12 mouse cellular contexts compared by ENCODE assay signal in genomic region chr2:84775665-84776064, GRCm38 (mm10). TPM values are rescaled to one million over a fixed set of nuclear protein-coding genes. Genes with fewer than 3 reads are reported as not detected.
DNase-seq lines count a peak whose midpoint lies in the region; ATAC-seq and TF ChIP-seq lines count a peak whose summit lies in the region.
"Had no signal": no experiment of that assay in that cellular context is flagged by ENCODE, and none has a peak within 500 bp of the region (broad histone marks: within the 10 kb centered on the region; RNA-seq: fewer than 3 reads in every experiment).

No protein-coding gene starts in this region.

- 59% methylated on average over 6 of the region's 6 CpGs for WGBS in lung, embryonic 14.5 days
- WGBS in stomach, embryonic 14.5 days, result 68% methylated on average over 6 of the region's 6 CpGs

- H3K36me3 ChIP-seq in lung, embryonic 14.5 days (ENCODE audit: insufficient read depth), result no peaks in the 10 kb centered on the region
- no peaks in the 10 kb centered on the region for H3K36me3 ChIP-seq in stomach, embryonic 14.5 days (ENCODE audit: control insufficient read depth, insufficient read depth, low read length)

- H3K9ac ChIP-seq in lung, embryonic 14.5 days, result no peak overlapping the region
- no peak overlapping the region for H3K9ac ChIP-seq in stomach, embryonic 14.5 days (replicated peaks; ENCODE audit: low read depth, low read length)

- TF ChIP-seq CTCF in lung, embryonic 14.5 days (IDR thresholded peaks at IDR 0.05; ENCODE audit: low read depth), result no peak

- no peak overlapping the region for H3K4me3 ChIP-seq in lung, embryonic 14.5 days (ENCODE audit: low read depth, low read length)
- no peak overlapping the region for H3K4me3 ChIP-seq in stomach, embryonic 14.5 days (ENCODE audit: low read depth, low read length)
- H3K4me3 ChIP-seq: erythroblast, embryonic 14.5 days had no signal

- peak; percentile 20 to 29 for DNase-seq in cerebellum, postnatal 14 days
- DNase-seq in cerebellum, postnatal 25 days, result no peak
- peak; percentile 60 for DNase-seq in lung, embryonic 14.5 days
- no peak for DNase-seq in lung, postnatal 25 days (ENCODE audit: low spot score)
- peak; percentile 37 to 47 for DNase-seq in heart, postnatal 14 days
- no peak for DNase-seq in urinary bladder, postnatal 10 days (ENCODE audit: low spot score)
- no peak for DNase-seq in adrenal gland, postnatal 25 days
- DNase-seq: adrenal gland, adult 8-10 months; layer of hippocampus, adult 9-11 months had no signal

- H3K9me3 ChIP-seq in lung, embryonic 14.5 days (ENCODE audit: low read depth, low read length), result no peaks in the 10 kb centered on the region
- H3K9me3 ChIP-seq in stomach, embryonic 14.5 days (ENCODE audit: control insufficient read depth, low read depth, low read length), result no peaks in the 10 kb centered on the region

- peak overlapping the region; percentile 61 for H3K4me2 ChIP-seq in lung, embryonic 14.5 days
- no peak overlapping the region for H3K4me2 ChIP-seq in stomach, embryonic 14.5 days (replicated peaks; ENCODE audit: low read depth, low read length)

- H3K27ac ChIP-seq in lung, embryonic 14.5 days (ENCODE audit: low read depth), result peak overlapping the region; percentile 86; the same call in 1 of the 2 replicates
- peak overlapping the region; percentile 57 for H3K27ac ChIP-seq in stomach, embryonic 14.5 days (ENCODE audit: low read length)

- 0 out of 2 replicates have a peak, but pooled peaks cover 5% of the 10 kb centered on the region for H3K4me1 ChIP-seq in lung, embryonic 14.5 days (ENCODE audit: insufficient read depth)
- H3K4me1 ChIP-seq in stomach, embryonic 14.5 days (ENCODE audit: control insufficient read depth, insufficient read depth, low read length), result peaks cover 10% of the 10 kb centered on the region

- intact Hi-C loops in heart, postnatal 14 days (cut with DNase I), result no loop called here

- ATAC-seq in lung, embryonic 14.5 days (ENCODE audit: insufficient read depth), result no peak
- no peak for ATAC-seq in stomach, embryonic 14.5 days (ENCODE audit: insufficient number of reproducible peaks, insufficient read depth, low FRiP score, low read depth)

- no peaks in the 10 kb centered on the region for H3K27me3 ChIP-seq in lung, embryonic 14.5 days (ENCODE audit: insufficient read depth, low read length)
- H3K27me3 ChIP-seq in stomach, embryonic 14.5 days (ENCODE audit: control insufficient read depth, insufficient read depth, low read length), result no peaks in the 10 kb centered on the region

RNA-seq across cellular contexts. Expression of gene Serping1, which starts 0.4 kb away (rescaled TPM):
- 65.4 and 70.3 TPM in 2 replicates for polyA plus RNA-seq in lung, embryonic 14.5 days (2014; fragmentation: Nextera tagmentation; extraction: Ambion mirVana)
- total RNA-seq in heart, postnatal 14 days (2021), result 10 to 100 TPM; 58.8 to 72.1 TPM
- 84.2 and 93.7 TPM in 2 replicates for polyA plus RNA-seq in stomach, embryonic 14.5 days (2014; fragmentation: Nextera tagmentation; extraction: Ambion mirVana)
- total RNA-seq in adrenal gland, postnatal 25 days (2021), result 31.8 and 33.5 TPM in 2 replicates
- total RNA-seq: monocyte, adult 5-6 weeks had no signal
- polyA plus RNA-seq: erythroblast, embryonic 14.5 days had no signal

RNA-seq across cellular contexts. Expression of gene Ube2l6, which starts 23.0 kb away (rescaled TPM):
- polyA plus RNA-seq in lung, embryonic 14.5 days (2014; fragmentation: Nextera tagmentation; extraction: Ambion mirVana), result 39.1 and 40.0 TPM in 2 replicates
- total RNA-seq in heart, postnatal 14 days (2021), result 10 to 100 TPM; 67.6 to 87.8 TPM
- polyA plus RNA-seq in stomach, embryonic 14.5 days (2014; fragmentation: Nextera tagmentation; extraction: Ambion mirVana), result 36.2 and 38.0 TPM in 2 replicates
- 16.9 and 19.9 TPM in 2 replicates for total RNA-seq in adrenal gland, postnatal 25 days (2021)

RNA-seq across cellular contexts. Expression of gene Gm19426, which starts 32.2 kb away (rescaled TPM):
- 4.7 and 4.9 TPM in 2 replicates for polyA plus RNA-seq in lung, embryonic 14.5 days (2014; fragmentation: Nextera tagmentation; extraction: Ambion mirVana)
- 1 to 10 TPM; 1.6 to 2.2 TPM for total RNA-seq in heart, postnatal 14 days (2021)
- polyA plus RNA-seq in stomach, embryonic 14.5 days (2014; fragmentation: Nextera tagmentation; extraction: Ambion mirVana), result 5.1 and 5.9 TPM in 2 replicates
- total RNA-seq in adrenal gland, postnatal 25 days (2021), result 3.9 and 4.2 TPM in 2 replicates
- total RNA-seq: monocyte, adult 5-6 weeks had no signal

RNA-seq across cellular contexts. Expression of gene Ypel4, which starts 41.8 kb away (rescaled TPM):
- polyA plus RNA-seq in lung, embryonic 14.5 days (2014; fragmentation: Nextera tagmentation; extraction: Ambion mirVana), result 6.4 and 7.4 TPM in 2 replicates
- 1 to 10 TPM in 1 of 2 experiments, under 1 TPM in 1; 0.93 to 1.3 TPM for total RNA-seq in heart, postnatal 14 days (2021)
- polyA plus RNA-seq in stomach, embryonic 14.5 days (2014; fragmentation: Nextera tagmentation; extraction: Ambion mirVana), result 9.3 and 10.7 TPM in 2 replicates
- total RNA-seq in adrenal gland, postnatal 25 days (2021), result 8.5 and 9.3 TPM in 2 replicates
- total RNA-seq: monocyte, adult 5-6 weeks had no signal

RNA-seq across cellular contexts. Expression of gene Smtnl1, which starts 46.8 kb away (rescaled TPM):
- 0.11 and 0.24 TPM in 2 replicates for polyA plus RNA-seq in lung, embryonic 14.5 days (2014; fragmentation: Nextera tagmentation; extraction: Ambion mirVana)
- under 1 TPM in 1 of 2 experiments, not detected in 1; 0.14 TPM for total RNA-seq in heart, postnatal 14 days (2021)
- not detected in 2 replicates for polyA plus RNA-seq in stomach, embryonic 14.5 days (2014; fragmentation: Nextera tagmentation; extraction: Ambion mirVana)
- total RNA-seq in adrenal gland, postnatal 25 days (2021), result not detected in 2 replicates
- total RNA-seq: adrenal gland, adult 8-10 months; monocyte, adult 5-6 weeks had no signal

Comparison
In these comparisons a context has a peak if more than half of its experiments do, and no peak if none do; other contexts are left out.
1. DNase-seq: peak in cerebellum, postnatal 14 days (2 of 2), lung, embryonic 14.5 days (single experiment) and heart, postnatal 14 days (2 of 2); none in cerebellum, postnatal 25 days (0 of 2), lung, postnatal 25 days (single experiment), urinary bladder, postnatal 10 days (single experiment) and adrenal gland, postnatal 25 days (single experiment).